Mouse (Mus musculus) CH12.LX (cell line): ENCODE data around the gene Osbpl3. TPM values are rescaled to one million over a fixed set of nuclear protein-coding genes. Genes with fewer than 3 reads are reported as not detected.

Source experiments
- DNase-seq: peaks from one replicate; pipeline ENCODE4 v3.0.0-alpha.2; 2013; ENCODE audit errors: extremely low read depth
- H3K27ac ChIP-seq: 2 replicates; pipeline ENCODE4 v1.5.1; 2012; ENCODE audit warnings: low read depth, mild to moderate bottlenecking, control low read depth, moderate library complexity; ENCODE audit not compliant: insufficient read depth
- H3K27me3 ChIP-seq: replicated peaks from 2 replicates; pipeline ENCODE3; 2012; ENCODE audit warnings: inconsistent platforms
- H3K36me3 ChIP-seq, 2 experiments: replicated peaks in 1 of 2; 2 replicates each; pipeline versions ENCODE3 to v1.6.1; 2012; ENCODE audit warnings: inconsistent platforms in 1 of 2, low read length in 1 of 2, mild to moderate bottlenecking in 1 of 2, mixed read lengths in 1 of 2, moderate library complexity in 1 of 2; ENCODE audit not compliant: control insufficient read depth in 1 of 2, insufficient read depth in 1 of 2
- H3K4me1 ChIP-seq, 2 experiments: 2 replicates each; pipeline ENCODE4 v1.6.1; 2012; ENCODE audit warnings: inconsistent platforms in 1 of 2, moderate library complexity in 1 of 2; ENCODE audit not compliant: insufficient read depth in 2 of 2, control insufficient read depth in 1 of 2
- H3K4me2 ChIP-seq: 2 replicates; pipeline ENCODE4 v1.6.1; 2012; ENCODE audit warnings: low read depth, mild to moderate bottlenecking, control low read depth; ENCODE audit not compliant: poor library complexity, insufficient read depth, severe bottlenecking
- H3K4me3 ChIP-seq, 3 experiments: fragments of 150-350 bp in 1 of 3; sonication (generic) in 1 of 3; replicated peaks in 1 of 3; 2 replicates each; pipeline versions ENCODE3 to v1.5.1; 2011 to 2012; ENCODE audit warnings: low read depth in 2 of 3, low read length in 2 of 3, mild to moderate bottlenecking in 2 of 3, moderate library complexity in 2 of 3, control low read depth in 1 of 3, improper control_type of control experiment in 1 of 3, inconsistent platforms in 1 of 3, mixed read lengths in 1 of 3; ENCODE audit not compliant: poor library complexity in 1 of 3
- H3K79me2 ChIP-seq: replicated peaks from 2 replicates; pipeline ENCODE4 v1.6.1; 2012; ENCODE audit warnings: mild to moderate bottlenecking, moderate library complexity; ENCODE audit not compliant: control insufficient read depth, poor library complexity, insufficient read depth, severe bottlenecking; ENCODE audit errors: extremely low read depth
- H3K9ac ChIP-seq: 2 replicates; pipeline ENCODE4 v1.6.1; 2012; ENCODE audit warnings: low read depth, mild to moderate bottlenecking, control low read depth, moderate library complexity; ENCODE audit not compliant: insufficient read depth
- H3K9me3 ChIP-seq: replicated peaks from 2 replicates; pipeline ENCODE3; 2012; ENCODE audit warnings: low read length, inconsistent platforms, mixed read lengths
- BHLHE40 ChIP-seq: IDR thresholded peaks from 2 replicates; pipeline ENCODE4 v1.6.1; 2011; ENCODE audit warnings: mild to moderate bottlenecking, low read depth, low read length, improper control_type of control experiment
- CHD1 ChIP-seq: IDR thresholded peaks from 2 replicates; pipeline ENCODE4 v1.6.1; 2012; ENCODE audit warnings: low read depth, low read length, improper control_type of control experiment, inconsistent platforms
- CHD2 ChIP-seq: IDR thresholded peaks from 2 replicates; pipeline ENCODE4 v1.6.1; 2011; ENCODE audit warnings: low read length, improper control_type of control experiment
- ETS1 ChIP-seq: conservative IDR thresholded peaks from 2 replicates; pipeline ENCODE4 v1.6.1; 2012; ENCODE audit warnings: low read depth, mild to moderate bottlenecking, inconsistent platforms, low read length, improper control_type of control experiment, moderate library complexity
- HCFC1 ChIP-seq: IDR thresholded peaks from 2 replicates; pipeline ENCODE4 v1.6.1; 2012; ENCODE audit warnings: low read depth, mild to moderate bottlenecking, inconsistent platforms, low read length, improper control_type of control experiment
- IRF4 ChIP-seq: IDR thresholded peaks from 2 replicates; pipeline ENCODE4 v1.6.1; 2014; ENCODE audit warnings: low read depth, mild to moderate bottlenecking, inconsistent platforms, low read length, improper control_type of control experiment
- JUN ChIP-seq: IDR thresholded peaks from 2 replicates; pipeline ENCODE4 v1.6.1; 2011; ENCODE audit warnings: low read depth, mild to moderate bottlenecking, low read length, improper control_type of control experiment, moderate library complexity; ENCODE audit not compliant: insufficient read depth
- JUND ChIP-seq: conservative IDR thresholded peaks from 2 replicates; pipeline ENCODE4 v1.6.1; 2011; ENCODE audit warnings: low read depth, low read length, improper control_type of control experiment
- MAFK ChIP-seq: IDR thresholded peaks from 2 replicates; pipeline ENCODE4 v1.6.1; 2011; ENCODE audit warnings: low read length, improper control_type of control experiment; ENCODE audit not compliant: insufficient replicate concordance
- MAX ChIP-seq: IDR thresholded peaks from 2 replicates; pipeline ENCODE4 v1.6.1; 2011; ENCODE audit warnings: low read length, improper control_type of control experiment
- MAZ ChIP-seq: IDR thresholded peaks from 2 replicates; pipeline ENCODE4 v1.6.1; 2012; ENCODE audit warnings: low read depth, mild to moderate bottlenecking, inconsistent platforms, low read length, improper control_type of control experiment, moderate library complexity
- MEF2A ChIP-seq: IDR thresholded peaks from 2 replicates; pipeline ENCODE4 v1.6.1; 2014; ENCODE audit warnings: low read depth, mild to moderate bottlenecking, inconsistent platforms, low read length, improper control_type of control experiment, borderline replicate concordance
- NELFE ChIP-seq: IDR thresholded peaks from 2 replicates; pipeline ENCODE4 v1.6.1; 2011; ENCODE audit warnings: low read depth, low read length, improper control_type of control experiment
- NRF1 ChIP-seq: IDR thresholded peaks from 2 replicates; pipeline ENCODE4 v1.6.1; 2014; ENCODE audit warnings: low read depth, mild to moderate bottlenecking, inconsistent platforms, low read length, improper control_type of control experiment, moderate library complexity
- POLR2A ChIP-seq: IDR thresholded peaks from 2 replicates; pipeline ENCODE4 v1.6.1; 2011; ENCODE audit warnings: low read depth, mild to moderate bottlenecking, improper control_type of control experiment, low read length
- POLR2AphosphoS2 ChIP-seq: IDR thresholded peaks from 2 replicates; pipeline ENCODE4 v1.6.1; 2011; ENCODE audit warnings: low read depth, low read length, improper control_type of control experiment
- RCOR1 ChIP-seq: conservative IDR thresholded peaks from 2 replicates; pipeline ENCODE4 v1.6.1; 2012; ENCODE audit warnings: low read depth, mild to moderate bottlenecking, inconsistent platforms, low read length, improper control_type of control experiment
- UBTF ChIP-seq: IDR thresholded peaks from 2 replicates; pipeline ENCODE4 v1.6.1; 2012; ENCODE audit warnings: low read depth, mild to moderate bottlenecking, inconsistent platforms, low read length, improper control_type of control experiment, moderate library complexity
- USF1 ChIP-seq: IDR thresholded peaks from 2 replicates; pipeline ENCODE4 v1.6.1; 2014; ENCODE audit warnings: low read depth, mild to moderate bottlenecking, inconsistent platforms, low read length, improper control_type of control experiment
- USF2 ChIP-seq: conservative IDR thresholded peaks from 2 replicates; pipeline ENCODE4 v1.6.1; 2011; ENCODE audit warnings: low read depth, low read length, improper control_type of control experiment
- ZMIZ1 ChIP-seq: IDR thresholded peaks from 2 replicates; pipeline ENCODE4 v1.6.1; 2012; ENCODE audit warnings: low read depth, mild to moderate bottlenecking, inconsistent platforms, low read length, improper control_type of control experiment
- ZNF384 ChIP-seq: IDR thresholded peaks from 2 replicates; pipeline ENCODE4 v1.6.1; 2012; ENCODE audit warnings: low read depth, low read length, improper control_type of control experiment, inconsistent platforms
- dilution Hi-C: fragments of 300-500 bp; cut with MboI; formaldehyde crosslinking; loops from 2 replicates; pipeline ENCODE4 v1.14.3; 2020; ENCODE audit warnings: low sequenced_read_pairs; ENCODE audit not compliant: extremely low pct_unique_long_range_greater_than_20kb, extremely low pct_ligation_motif_present
- in situ Hi-C: fragments of 300-500 bp; cut with MboI; formaldehyde crosslinking; loops from 3 replicates; pipeline ENCODE4 v1.14.3; 2019; ENCODE audit warnings: low sequenced_read_pairs, low pct_ligation_motif_present, low pct_unique_long_range_greater_than_20kb, mixed read lengths
- polyA plus RNA-seq: library from polyadenylated mRNA; unstranded; fragments of >175 nt; gene quantifications from 2 replicates; pipeline ENCODE4 v1.2.1, GENCODE M21; 2012; ENCODE audit warnings: low read depth; ENCODE audit not compliant: insufficient read length
- total RNA-seq, 2 experiments: library from RNA; depleted of rRNA; stranded (reverse); fragments of 300-350 nt in 1 of 2; fragments of >200 nt in 1 of 2; gene quantifications; 2 replicates each; pipeline ENCODE4 v1.2.3; 2012 to 2014

Osbpl3 gene
- total and polyA plus RNA-seq, 3 experiments: 2.2 to 8.1 (median 3.5) TPM

DNA sequence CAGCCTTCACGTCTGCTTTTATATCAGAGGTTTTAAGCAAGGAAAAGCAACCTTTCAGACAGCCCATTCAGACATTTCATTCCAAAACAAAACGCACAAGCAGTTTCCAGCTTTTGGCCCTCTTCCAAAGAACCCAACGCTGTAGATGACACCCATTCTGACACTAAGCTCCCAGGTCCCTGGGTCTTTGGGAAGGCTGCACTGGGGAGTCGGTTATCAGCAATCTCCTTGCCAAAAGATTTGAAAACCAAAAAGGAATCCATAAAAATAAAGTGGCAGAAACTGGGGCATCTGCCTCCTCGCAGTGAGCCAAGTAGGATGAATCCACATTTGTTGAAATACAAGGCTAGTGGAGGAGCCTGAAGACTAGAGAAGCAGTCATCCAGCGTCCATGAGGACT is 41.5 kb downstream of the Osbpl3 start:
- Histone ChIP-seq H3K4me2 (no peak overlapping the region), H3K9me3 (peaks cover 3% of the 10 kb centered on the region), H3K79me2 (no peaks in the 10 kb centered on the region), H3K27ac (no peak overlapping the region), H3K36me3 (peaks cover 2 to 3% of the 10 kb centered on the region in 2 experiments), H3K27me3 (no peaks in the 10 kb centered on the region), H3K4me1 (peaks cover 7 to 16% of the 10 kb centered on the region in 2 experiments), H3K4me3 (no peak overlapping the region), H3K9ac (no peak overlapping the region)
- dilution Hi-C loops: loop anchor here (25.0 kb wide), 1 partner anchor 102 kb away; no protein-coding TSS in a partner anchor
- no peak for DNase-seq
- in situ Hi-C loops: no loop called here
- TF ChIP-seq USF1 (no peak), NRF1 (no peak), ZMIZ1 (no peak), BHLHE40 (no peak), MAX (no peak), HCFC1 (no peak), ZNF384 (no peak), MAFK (no peak), POLR2AphosphoS2 (no peak), NELFE (no peak), CHD1 (no peak), MEF2A (no peak), ETS1 (no peak), UBTF (no peak), JUN (no peak), POLR2A (no peak), CHD2 (no peak), USF2 (no peak), MAZ (no peak), IRF4 (no peak)

DNA sequence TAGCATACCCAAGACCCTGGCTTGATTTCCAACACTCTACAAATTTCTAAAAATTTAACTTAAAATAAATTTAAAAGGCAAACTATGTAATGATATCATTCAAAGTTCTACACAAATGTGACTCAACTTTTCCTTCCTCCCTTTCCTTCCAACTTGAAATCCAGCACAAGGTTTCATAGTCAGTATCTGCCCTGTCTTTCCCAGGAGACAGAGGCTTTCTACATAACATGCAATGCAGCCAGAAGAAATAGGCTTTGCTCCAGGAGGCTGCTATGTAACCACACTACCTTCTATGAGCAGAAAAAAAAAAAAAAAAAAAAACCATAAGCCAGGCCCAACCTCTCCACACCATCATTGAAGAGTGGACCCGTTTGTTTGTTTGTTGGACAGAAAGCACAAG is 42.6 kb downstream of the Osbpl3 start:
- TF ChIP-seq RCOR1 (no peak), ETS1 (no peak), HCFC1 (no peak), NELFE (no peak), JUND (no peak), CHD2 (no peak)
- Histone ChIP-seq H3K4me3 (no peak overlapping the region), H3K27ac (no peak overlapping the region), H3K27me3 (no peaks in the 10 kb centered on the region), H3K4me1 (peaks cover 7 to 16% of the 10 kb centered on the region in 2 experiments), H3K79me2 (no peaks in the 10 kb centered on the region), H3K9ac (no peak overlapping the region), H3K4me2 (no peak overlapping the region), H3K9me3 (peaks cover 3% of the 10 kb centered on the region), H3K36me3 (peaks cover 0 to 2% of the 10 kb centered on the region in 2 experiments)
- DNase-seq: no peak
- dilution Hi-C loops (loop anchor here (25.0 kb wide), 1 partner anchor 101 kb away; no protein-coding TSS in a partner anchor), in situ Hi-C loops (no loop called here)
